Mouse (Mus musculus) liver, embryonic 14.5 days (tissue): Measurements from ENCODE around the gene Efcc1. TPM values are rescaled to one million over a fixed set of nuclear protein-coding genes. Genes with fewer than 3 reads are reported as not detected.

ENCODE experiments used
- ATAC-seq: fragments of 200-750 bp; cut with Nextera tagmentation; 2 replicates; pipeline ENCODE4 v1.8.0; 2017; ENCODE audit warnings: moderate number of reproducible peaks, mild to moderate bottlenecking, moderate library complexity; ENCODE audit not compliant: insufficient read depth
- DNase-seq, 3 experiments: peaks; one replicate each; pipeline ENCODE4 v3.0.0-alpha.2; 2012 to 2013; ENCODE audit warnings: low read depth in 3 of 3, low spot score in 3 of 3
- H3K27ac ChIP-seq: fragments of 300-500 bp; sonication (generic); 2 replicates; pipeline ENCODE4 v1.5.1; 2014; ENCODE audit warnings: moderate library complexity, mild to moderate bottlenecking, control low read depth, inconsistent platforms
- H3K27me3 ChIP-seq: fragments of 300-500 bp; sonication (generic); 2 replicates; pipeline ENCODE4 v1.6.1; 2014; ENCODE audit warnings: mild to moderate bottlenecking, low read length, moderate library complexity; ENCODE audit not compliant: control insufficient read depth, insufficient read depth
- H3K36me3 ChIP-seq: fragments of 300-500 bp; sonication (generic); replicated peaks from 2 replicates; pipeline ENCODE4 v1.6.1; 2014; ENCODE audit warnings: low read depth; ENCODE audit not compliant: control insufficient read depth, insufficient read depth
- H3K4me1 ChIP-seq, 2 experiments: fragments of 200-500 bp in 1 of 2; fragments of 300-500 bp in 1 of 2; sonication (generic) in 1 of 2; replicated peaks; 2 replicates each; pipeline ENCODE4 v1.6.1; 2012 to 2014; ENCODE audit warnings: antibody characterized with exemption in 1 of 2, inconsistent platforms in 1 of 2, low read length in 1 of 2; ENCODE audit not compliant: control insufficient read depth in 2 of 2, insufficient read depth in 2 of 2
- H3K4me2 ChIP-seq: fragments of 300-500 bp; sonication (generic); 2 replicates; pipeline ENCODE4 v1.6.1; 2014; ENCODE audit warnings: low read depth, mild to moderate bottlenecking, control low read depth, moderate library complexity
- H3K4me3 ChIP-seq, 2 experiments: fragments of 200-500 bp in 1 of 2; fragments of 300-500 bp in 1 of 2; sonication (generic) in 1 of 2; 2 replicates each; pipeline ENCODE4 v1.5.1; 2012 to 2014; ENCODE audit warnings: low read depth in 2 of 2, low read length in 2 of 2, mild to moderate bottlenecking in 2 of 2, control low read depth in 1 of 2, inconsistent platforms in 1 of 2, moderate library complexity in 1 of 2; ENCODE audit not compliant: insufficient read depth in 1 of 2
- H3K9ac ChIP-seq: fragments of 300-500 bp; sonication (generic); replicated peaks from 2 replicates; pipeline ENCODE4 v1.6.1; 2014; ENCODE audit warnings: mild to moderate bottlenecking, control low read depth, moderate library complexity
- H3K9me3 ChIP-seq: fragments of 300-500 bp; sonication (generic); 2 replicates; pipeline ENCODE4 v1.6.1; 2016; ENCODE audit warnings: low read length, mixed read lengths; ENCODE audit not compliant: control insufficient read depth
- CTCF ChIP-seq: IDR thresholded peaks from 2 replicates; pipeline ENCODE4 v1.5.1; 2016; ENCODE audit warnings: antibody characterized with exemption, low read depth, control low read depth
- EP300 ChIP-seq: IDR thresholded peaks from 2 replicates; pipeline ENCODE4 v1.6.1; 2016; ENCODE audit warnings: antibody characterized with exemption, low read depth
- WGBS: fragments of 180-500 bp; shearing (Covaris S2); extraction: QIAGEN DNeasy Blood & Tissue Kit; methylation state at CpG from one replicate; pipeline ENCODE4 v1.1.7; 2014; ENCODE audit not compliant: insufficient replicate concordance; 5-methylcytosine and 5-hydroxymethylcytosine counted together
- polyA plus RNA-seq, 2 experiments: library from polyadenylated mRNA; depleted of rRNA in 1 of 2; stranded (reverse) in 1 of 2; unstranded in 1 of 2; fragments of >200 nt; fragmentation: Nextera tagmentation in 1 of 2; extraction: Ambion mirVana in 1 of 2; gene quantifications; 2 replicates each; pipeline versions ENCODE4 v1.2.1 to v1.2.3; 2012 to 2014

Gene Efcc1
- polyA plus RNA-seq, 2 experiments: 0.09 to 0.17 TPM

GRCm38 (mm10) chr6:87714091-87714490 is 16.6 kb upstream of the Efcc1 start:
- no peak overlapping the region for H3K9ac ChIP-seq
- TF ChIP-seq EP300 (no peak), CTCF (no peak)
- no peak overlapping the region for H3K4me2 ChIP-seq
- H3K36me3 ChIP-seq: no peaks in the 10 kb centered on the region
- H3K4me3 ChIP-seq: no peak overlapping the region
- WGBS: 66% methylated on average over 4 of the region's 4 CpGs
- no peaks in the 10 kb centered on the region for H3K4me1 ChIP-seq
- no peak for DNase-seq
- no peak overlapping the region for H3K27ac ChIP-seq
- H3K27me3 ChIP-seq: no peaks in the 10 kb centered on the region; the same call in 1 of the 2 replicates
- no peak for ATAC-seq
- no peaks in the 10 kb centered on the region for H3K9me3 ChIP-seq

GRCm38 (mm10) chr6:87722631-87723030 is 8.0 kb upstream of the Efcc1 start:
- H3K27ac ChIP-seq: no peak overlapping the region
- no peaks in the 10 kb centered on the region for H3K36me3 ChIP-seq
- no peak overlapping the region for H3K4me3 ChIP-seq
- ATAC-seq (no peak), DNase-seq (no peak)
- H3K9me3 ChIP-seq: no peaks in the 10 kb centered on the region
- WGBS: 5% methylated on average over 13 of the region's 13 CpGs
- H3K4me2 ChIP-seq: no peak overlapping the region
- H3K9ac ChIP-seq: no peak overlapping the region
- no peaks in the 10 kb centered on the region; the same call in 1 of the 2 replicates for H3K27me3 ChIP-seq
- TF ChIP-seq EP300: no peak
- no peak for TF ChIP-seq CTCF
- no peaks in the 10 kb centered on the region for H3K4me1 ChIP-seq

GRCm38 (mm10) chr6:87725267-87725912 is 5.3 kb upstream of the Efcc1 start:
- WGBS: 61% methylated on average over 7 of the region's 7 CpGs
- TF ChIP-seq EP300: no peak
- TF ChIP-seq CTCF: no peak
- no peak for ATAC-seq

GRCm38 (mm10) chr6:87728102-87728501 is 2.6 kb upstream of the Efcc1 start:
- no peak overlapping the region for H3K4me3 ChIP-seq
- no peak overlapping the region for H3K4me2 ChIP-seq
- peaks cover 46% of the 10 kb centered on the region for H3K27me3 ChIP-seq
- H3K4me1 ChIP-seq: no peaks in the 10 kb centered on the region
- no peak for DNase-seq
- H3K9ac ChIP-seq: no peak overlapping the region
- WGBS: 10% methylated on average over 3 of the region's 3 CpGs
- no peak for ATAC-seq
- TF ChIP-seq CTCF (no peak), EP300 (no peak)
- H3K36me3 ChIP-seq: no peaks in the 10 kb centered on the region
- H3K9me3 ChIP-seq: no peaks in the 10 kb centered on the region
- H3K27ac ChIP-seq: no peak overlapping the region

More at GRCm38 (mm10) chr6:87725267-87725912, 5.3 kb upstream of the Efcc1 start:
- no peak overlapping the region for H3K9ac ChIP-seq
- no peak overlapping the region for H3K4me3 ChIP-seq
- H3K4me1 ChIP-seq: no peaks in the 10 kb centered on the region
- H3K27me3 ChIP-seq: peaks cover 19% of the 10 kb centered on the region
- no peak overlapping the region for H3K27ac ChIP-seq
- no peaks in the 10 kb centered on the region for H3K9me3 ChIP-seq
- no peaks in the 10 kb centered on the region for H3K36me3 ChIP-seq
- no peak for DNase-seq
- H3K4me2 ChIP-seq: no peak overlapping the region

GRCm38 (mm10) chr6:87730141-87730540 is 528 bp upstream of the Efcc1 start:
- Histone ChIP-seq H3K4me2 (peak overlapping the region; percentile 64; the same call in 1 of the 2 replicates), H3K4me1 (peaks cover 0 to 3% of the 10 kb centered on the region in 2 experiments; a peak in 2 of 4 replicates), H3K9me3 (no peaks in the 10 kb centered on the region), H3K36me3 (no peaks in the 10 kb centered on the region), H3K27me3 (peaks cover 61% of the 10 kb centered on the region), H3K4me3 (0 out of 4 replicates have a peak overlapping the region, but pooled peaks of 1 of the 2 experiments have one; percentile 14), H3K27ac (no peak overlapping the region), H3K9ac (no peak overlapping the region)
- WGBS: 32% methylated on average over 13 of the region's 13 CpGs
- no peak for DNase-seq
- no peak for ATAC-seq
- TF ChIP-seq CTCF: no peak
- no peak for TF ChIP-seq EP300
